Mouse (Mus musculus) fat pad, adult 2 months (tissue): ENCODE measurements around the gene Acox3.

Experiments used
- DNase-seq: peaks from one replicate; pipeline ENCODE4 v3.0.0-alpha.2; 2011; ENCODE audit warnings: low read depth, low spot score; ENCODE audit errors: extremely low read depth

Gene Acox3

DNA sequence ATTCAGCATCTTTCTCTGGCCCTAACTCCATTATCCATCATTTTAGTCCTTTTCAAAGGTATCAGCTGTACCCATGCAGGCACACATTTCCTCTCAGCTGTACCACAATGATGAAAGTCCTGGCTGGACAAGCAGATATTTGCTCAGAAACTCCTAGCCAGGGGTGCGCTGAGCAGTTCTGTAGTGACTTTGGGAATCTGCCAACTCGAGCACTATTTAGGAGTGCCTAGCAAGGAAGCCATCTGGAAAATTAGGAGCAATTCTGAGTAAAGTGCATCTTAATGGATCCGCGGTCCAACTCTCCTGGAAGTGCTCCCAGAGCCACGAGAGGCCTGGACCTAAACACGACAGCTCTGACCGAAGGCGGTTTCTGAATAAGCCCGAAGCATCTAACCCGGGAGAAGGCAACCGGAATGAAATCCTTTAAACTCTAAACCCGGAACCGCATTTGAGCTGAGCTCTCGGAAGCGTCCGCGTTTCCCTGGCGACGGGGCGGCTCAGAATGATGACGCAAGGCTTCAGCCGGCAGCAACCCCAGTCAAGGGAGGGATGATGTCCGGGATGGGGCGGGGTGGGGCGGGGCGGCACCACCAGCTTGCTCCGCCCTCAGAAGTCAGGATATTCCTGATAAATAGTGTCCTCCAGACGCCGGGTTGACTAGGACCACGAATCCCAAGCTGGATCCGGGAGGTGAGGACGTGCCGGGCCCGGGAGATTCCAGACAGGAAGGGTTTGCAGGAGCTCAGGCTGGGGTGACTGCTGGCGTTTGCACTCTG is at the start of gene Acox3:
Gene Acox3 (plus strand): TSS at position 596 of the 776 bp plus-strand sequence.
- DNase-seq: no peak

DNA sequence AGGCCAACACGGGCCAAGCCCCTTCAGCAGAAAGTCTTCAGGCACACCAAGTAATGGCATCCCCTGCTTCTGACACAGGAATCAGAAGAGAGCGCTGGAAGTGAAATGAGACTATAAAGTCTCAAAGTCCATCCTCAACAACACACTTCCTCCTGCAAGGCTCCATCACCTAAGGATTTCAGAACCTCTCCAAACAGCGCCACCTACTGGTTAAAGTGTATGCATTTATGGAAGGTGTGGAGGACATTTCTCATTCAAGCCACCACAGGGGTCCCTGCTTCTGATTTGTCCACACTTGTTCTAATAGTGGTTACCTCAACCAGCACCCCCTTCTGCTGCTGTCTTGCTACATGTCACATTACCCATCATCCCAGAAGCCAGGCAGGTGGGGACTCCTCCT is 46.6 kb upstream of the Acox3 start:
- no peak for DNase-seq

DNA sequence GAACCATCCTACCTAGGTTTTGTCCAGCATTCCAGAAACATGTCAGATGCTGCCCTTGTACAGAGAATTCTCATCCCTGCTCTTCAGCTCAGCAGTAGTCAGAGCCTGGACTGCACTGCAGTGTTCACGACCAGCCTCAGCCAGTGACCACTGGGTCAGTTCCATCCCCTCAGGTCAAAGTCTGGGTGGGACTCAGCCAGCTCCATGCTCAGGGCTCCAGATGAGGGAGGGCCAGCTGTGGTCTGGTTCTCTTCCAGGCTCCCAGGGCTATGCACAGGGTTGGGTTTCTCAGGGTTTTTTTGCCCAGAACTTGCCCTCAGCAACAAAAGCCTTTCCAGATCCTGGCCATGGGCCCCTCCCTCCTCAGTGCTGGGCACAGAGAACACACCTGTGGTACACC is 45.4 kb upstream of the Acox3 start:
- DNase-seq: no peak

DNA sequence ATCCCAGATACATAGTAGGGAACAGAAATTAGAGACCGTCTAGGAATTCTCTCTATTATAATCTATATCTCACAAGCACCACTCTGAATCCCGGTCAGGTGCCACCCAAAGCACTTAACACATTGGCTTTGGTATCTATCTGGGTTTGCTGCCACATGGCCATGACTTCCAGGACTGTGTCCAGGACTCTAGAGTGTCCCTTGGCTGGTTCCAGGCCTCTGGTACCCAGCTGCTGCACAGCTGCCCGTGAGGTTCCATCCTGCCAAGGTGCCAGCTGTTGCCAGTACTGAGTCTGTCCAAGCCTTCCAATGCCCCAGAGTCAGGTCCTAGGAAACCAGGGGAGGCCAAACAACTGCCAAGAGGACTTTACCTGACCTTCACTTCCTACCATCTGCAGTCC is 44.8 kb upstream of the Acox3 start:
- no peak for DNase-seq

DNA sequence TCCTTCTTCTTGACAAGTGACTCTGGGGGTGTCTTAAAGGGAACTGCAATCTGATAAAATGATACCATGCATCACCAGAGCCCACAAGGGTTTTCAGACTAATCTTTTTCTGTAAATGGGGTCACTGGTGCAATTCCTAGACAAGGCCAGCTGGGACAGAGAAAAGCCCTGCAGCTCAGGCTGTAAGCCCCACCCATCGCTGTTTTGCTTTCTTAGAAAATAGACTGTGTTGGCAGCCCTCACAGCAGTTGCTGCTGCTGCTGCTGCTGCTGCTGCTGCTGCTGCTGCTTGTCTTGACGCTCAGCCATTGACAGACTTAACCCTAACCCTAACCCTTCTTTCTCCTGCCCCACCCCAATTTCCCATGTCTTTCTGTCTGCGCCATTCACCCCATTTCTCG is 43.3 kb upstream of the Acox3 start:
- DNase-seq: no peak

DNA sequence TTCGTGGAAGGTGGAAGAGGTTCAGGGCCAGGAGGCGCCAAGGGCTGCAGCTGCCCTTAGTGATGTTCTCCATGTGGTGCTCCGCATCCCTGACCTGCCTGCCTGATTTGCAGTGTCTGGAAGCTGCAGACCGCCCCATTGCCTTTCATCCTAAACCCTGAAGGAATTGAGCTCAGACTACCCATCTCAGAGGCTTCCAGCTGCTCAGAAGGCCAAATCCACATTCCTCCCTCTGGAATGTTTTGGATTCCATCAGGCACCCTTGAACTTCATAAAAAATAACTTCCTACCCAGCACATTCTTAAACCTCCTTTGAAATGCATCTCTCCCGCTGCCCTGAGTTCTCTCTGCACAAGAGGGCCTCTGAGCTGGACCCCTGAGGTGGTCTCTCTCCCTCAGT is 42.3 kb upstream of the Acox3 start:
- no peak for DNase-seq

GRCm38 (mm10) chr5:35541059-35541790 is 41.6 kb upstream of the Acox3 start:
- no peak for DNase-seq

GRCm38 (mm10) chr5:35546127-35546526 is 36.7 kb upstream of the Acox3 start:
- DNase-seq: no peak

- DNase-seq: no peak
Measured at GRCm38 (mm10) chr5:35551855-35552837, 30.7 kb upstream of the Acox3 start.

- DNase-seq: no peak
Measured at GRCm38 (mm10) chr5:35552838-35553539, 29.9 kb upstream of the Acox3 start.

GRCm38 (mm10) chr5:35556393-35556792 is 26.4 kb upstream of the Acox3 start:
- DNase-seq: no peak

- DNase-seq: no peak
Measured at GRCm38 (mm10) chr5:35557946-35558621, 24.8 kb upstream of the Acox3 start.

DNA sequence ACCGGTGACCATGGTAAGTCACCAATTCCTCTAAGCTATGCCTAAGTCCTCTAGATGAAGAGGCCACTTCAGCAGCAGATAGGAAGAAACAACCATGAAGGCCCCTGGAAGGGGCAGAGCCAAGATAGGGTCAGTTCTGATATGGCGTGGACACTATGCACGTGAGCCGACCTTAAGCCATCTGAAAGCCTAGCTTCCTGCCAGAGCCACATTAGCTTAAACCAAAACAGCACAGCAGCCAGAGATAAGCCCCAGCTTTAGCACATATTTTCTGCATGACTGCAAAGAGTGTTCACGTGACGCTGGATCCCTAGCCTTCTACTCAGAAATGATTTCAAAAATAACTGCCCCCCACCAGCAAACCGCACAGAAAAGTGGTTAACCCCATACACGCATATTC is 23.4 kb upstream of the Acox3 start:
- no peak for DNase-seq

GRCm38 (mm10) chr5:35562616-35563015 is 20.2 kb upstream of the Acox3 start:
- no peak for DNase-seq

- DNase-seq: no peak
Measured at GRCm38 (mm10) chr5:35563449-35563848, 19.4 kb upstream of the Acox3 start.

DNA sequence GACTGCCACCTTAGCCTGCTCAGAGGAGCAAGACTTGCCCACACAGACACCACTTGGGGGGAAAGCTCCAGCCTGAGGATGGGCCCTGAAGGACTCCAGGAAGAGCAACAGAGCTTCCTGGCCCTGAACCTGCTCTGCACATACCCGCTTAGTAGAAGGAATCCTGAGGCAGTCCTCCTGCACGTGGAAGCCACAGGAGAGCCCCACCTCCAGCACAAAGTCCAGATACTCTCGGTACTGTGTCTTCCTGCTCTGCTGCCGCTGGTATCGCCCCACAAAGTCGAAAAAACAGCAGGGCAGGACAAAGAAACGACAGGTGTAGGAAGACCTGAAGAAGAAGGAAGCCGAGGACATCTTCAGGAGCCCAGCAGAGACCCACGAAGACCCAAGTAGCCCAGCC is 17.6 kb upstream of the Acox3 start:
- DNase-seq: no peak

DNA sequence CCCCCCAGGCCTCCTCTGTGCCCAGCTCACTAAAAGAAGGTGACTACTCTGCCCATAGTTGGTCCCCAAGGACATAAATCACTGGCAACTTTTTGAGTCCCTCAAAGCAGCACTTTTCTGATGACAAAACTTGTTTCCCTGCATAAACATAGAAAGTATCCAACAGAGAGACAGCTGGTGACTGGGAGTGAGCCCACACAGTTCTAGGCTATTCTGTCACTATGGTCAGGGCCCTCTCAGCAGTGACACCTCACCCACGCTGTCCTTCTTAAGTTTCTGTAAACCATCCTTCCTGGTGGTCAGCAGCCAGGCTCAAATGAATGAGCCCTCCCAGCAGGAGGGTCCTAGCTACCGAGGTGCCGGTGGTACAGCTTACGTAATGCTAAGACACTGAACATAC is 16.2 kb upstream of the Acox3 start:
- DNase-seq: no peak

DNA sequence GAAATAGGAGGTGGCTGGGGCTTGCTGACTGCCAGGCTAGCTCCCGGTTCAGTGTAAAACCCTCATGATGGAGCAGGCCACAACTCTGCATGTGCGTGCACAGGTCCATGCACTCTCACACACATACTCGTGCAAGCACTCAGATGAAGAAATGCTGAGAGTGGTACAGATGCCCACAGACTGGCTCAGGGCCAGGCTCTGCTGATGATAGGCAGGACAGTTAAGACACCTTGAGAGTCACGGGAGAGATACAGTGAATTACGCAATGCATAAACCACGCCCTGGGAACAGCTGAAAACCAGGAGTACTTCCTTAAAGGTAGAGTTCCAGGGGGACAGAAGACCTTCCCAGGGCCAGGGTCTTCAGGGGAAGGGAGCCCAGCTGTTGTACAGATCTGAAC is 11.3 kb upstream of the Acox3 start:
- DNase-seq: no peak

GRCm38 (mm10) chr5:35574653-35575599 is 7.9 kb upstream of the Acox3 start, which contains the start of gene Trmt44:
Gene Trmt44, minus strand, starts transcription at chr5:35575070.
- DNase-seq: no peak
